Mouse (Mus musculus) heart, postnatal 0 days (tissue): ENCODE data around the gene Lpar1. TPM values are rescaled to one million over a fixed set of nuclear protein-coding genes. Genes with fewer than 3 reads are reported as not detected.
"Not testable (repeated sequence)": the region's sequence is repeated elsewhere in the genome, so short reads cannot be mapped to it uniquely, and the experiment has no call there.

Source experiments
- ATAC-seq: fragments of 200-750 bp; cut with Nextera tagmentation; 2 replicates; pipeline ENCODE4 v1.8.0; 2017; ENCODE audit warnings: low read depth, moderate number of reproducible peaks, moderate library complexity; ENCODE audit not compliant: insufficient read depth
- DNase-seq: peaks from one replicate; pipeline ENCODE4 v3.0.0-alpha.2; 2016; ENCODE audit warnings: low spot score
- H3K27ac ChIP-seq: fragments of 300-500 bp; sonication (generic); 2 replicates; pipeline ENCODE4 v1.5.1; 2014; ENCODE audit warnings: low read depth, mild to moderate bottlenecking
- H3K27me3 ChIP-seq: fragments of 300-500 bp; sonication (generic); 2 replicates; pipeline ENCODE4 v1.6.1; 2014; ENCODE audit warnings: low read length, mixed read lengths; ENCODE audit not compliant: control insufficient read depth, insufficient read depth
- H3K36me3 ChIP-seq: fragments of 300-500 bp; sonication (generic); replicated peaks from 2 replicates; pipeline ENCODE4 v1.6.1; 2014; ENCODE audit warnings: low read length, mixed read lengths; ENCODE audit not compliant: control insufficient read depth, insufficient read depth
- H3K4me1 ChIP-seq: fragments of 300-500 bp; sonication (generic); 2 replicates; pipeline ENCODE4 v1.6.1; 2014; ENCODE audit warnings: antibody characterized with exemption; ENCODE audit not compliant: control insufficient read depth, insufficient read depth
- H3K4me2 ChIP-seq: fragments of 300-500 bp; sonication (generic); 2 replicates; pipeline ENCODE4 v1.6.1; 2014; ENCODE audit warnings: low read depth, mild to moderate bottlenecking, low read length, moderate library complexity
- H3K4me3 ChIP-seq: fragments of 300-500 bp; sonication (generic); 2 replicates; pipeline ENCODE4 v1.5.1; 2014; ENCODE audit warnings: low read depth, low read length
- H3K9ac ChIP-seq: fragments of 300-500 bp; sonication (generic); replicated peaks from 2 replicates; pipeline ENCODE4 v1.6.1; 2014; ENCODE audit warnings: low read depth, low read length, mixed read lengths
- H3K9me3 ChIP-seq: fragments of 300-500 bp; sonication (generic); replicated peaks from 2 replicates; pipeline ENCODE4 v1.6.1; 2016; ENCODE audit warnings: low read length; ENCODE audit not compliant: control insufficient read depth
- CTCF ChIP-seq: IDR thresholded peaks from 2 replicates; pipeline ENCODE4 v1.5.1; 2016; ENCODE audit warnings: antibody characterized with exemption, control low read depth, low read depth
- EP300 ChIP-seq: IDR thresholded peaks from 2 replicates; pipeline ENCODE4 v1.6.1; 2016; ENCODE audit warnings: antibody characterized with exemption, low read depth
- WGBS: fragments of 180-500 bp; shearing (Covaris S2); extraction: QIAGEN DNeasy Blood & Tissue Kit; methylation state at CpG from one replicate; pipeline ENCODE4 v1.1.7; 2014; 5-methylcytosine and 5-hydroxymethylcytosine counted together
- polyA plus RNA-seq: library from polyadenylated mRNA; unstranded; fragments of >200 nt; fragmentation: Nextera tagmentation; extraction: Ambion mirVana; gene quantifications from 2 replicates; pipeline ENCODE4 v1.2.1, GENCODE M21; 2015
- total RNA-seq: library from RNA; depleted of rRNA; stranded (reverse); fragments of >200 nt; gene quantifications from 2 replicates; pipeline ENCODE4 v1.2.3, GENCODE M21; 2014; ENCODE audit warnings: low replicate concordance

The Lpar1 gene
- total and polyA plus RNA-seq, 2 experiments from 2014 or later = 11.6 to 13.3 TPM

GRCm38 (mm10) chr4:58545888-58546432 lies 7.7 kb downstream of the Lpar1 start:
- DNase-seq (no peak), ATAC-seq (no peak)
- TF ChIP-seq CTCF = no peak
- no peak for TF ChIP-seq EP300
- Histone ChIP-seq H3K36me3 (no peaks in the 10 kb centered on the region), H3K4me3 (no peak overlapping the region), H3K9ac (no peak overlapping the region), H3K4me2 (no peak overlapping the region), H3K9me3 (no peaks in the 10 kb centered on the region), H3K4me1 (peaks cover 16% of the 10 kb centered on the region), H3K27ac (no peak overlapping the region), H3K27me3 (no peaks in the 10 kb centered on the region)
- 27% methylated on average over 9 of the region's 9 CpGs for WGBS

- no peak for TF ChIP-seq EP300
- TF ChIP-seq CTCF = no peak
- Histone ChIP-seq H3K4me3 (no peak overlapping the region), H3K9ac (no peak overlapping the region), H3K4me1 (peaks cover 16% of the 10 kb centered on the region), H3K27me3 (no peaks in the 10 kb centered on the region), H3K36me3 (no peaks in the 10 kb centered on the region), H3K4me2 (no peak overlapping the region), H3K9me3 (no peaks in the 10 kb centered on the region), H3K27ac (no peak overlapping the region)
- DNase-seq (no peak), ATAC-seq (no peak)
- 76% methylated on average over 3 of the region's 3 CpGs for WGBS
These were observed 10.5 kb downstream of the Lpar1 start for GRCm38 (mm10) chr4:58543171-58543570.

- not testable (repeated sequence) for H3K27me3 ChIP-seq, H3K36me3 ChIP-seq, H3K4me3 ChIP-seq, DNase-seq, H3K4me2 ChIP-seq, ATAC-seq, H3K9ac ChIP-seq, H3K27ac ChIP-seq, H3K9me3 ChIP-seq
- WGBS = 89% methylated on average over 7 of the region's 7 CpGs
- peaks cover 16% of the 10 kb centered on the region for H3K4me1 ChIP-seq
These were observed 11.0 kb downstream of the Lpar1 start for GRCm38 (mm10) chr4:58542656-58543055.

GRCm38 (mm10) chr4:58540841-58541240 lies 12.9 kb downstream of the Lpar1 start:
- 0 out of 2 replicates have a peak, but pooled peaks cover 3% of the 10 kb centered on the region for H3K9me3 ChIP-seq
- TF ChIP-seq CTCF (no peak), EP300 (no peak)
- 90% methylated on average over 3 of the region's 3 CpGs for WGBS
- peaks cover 5% of the 10 kb centered on the region; the same call in 1 of the 2 replicates for H3K4me1 ChIP-seq
- no peaks in the 10 kb centered on the region for H3K36me3 ChIP-seq
- no peaks in the 10 kb centered on the region for H3K27me3 ChIP-seq
- H3K9ac ChIP-seq = no peak overlapping the region
- no peak overlapping the region for H3K4me2 ChIP-seq
- no peak overlapping the region for H3K27ac ChIP-seq
- DNase-seq (no peak), ATAC-seq (no peak)
- H3K4me3 ChIP-seq = no peak overlapping the region

GRCm38 (mm10) chr4:58540385-58540784 lies 13.3 kb downstream of the Lpar1 start:
- H3K4me3 ChIP-seq = no peak overlapping the region
- WGBS = 84% methylated on average over 8 of the region's 8 CpGs
- no peak for DNase-seq
- H3K36me3 ChIP-seq = no peaks in the 10 kb centered on the region
- no peak overlapping the region for H3K9ac ChIP-seq
- H3K4me1 ChIP-seq = 0 out of 2 replicates have a peak, but pooled peaks cover 2% of the 10 kb centered on the region
- H3K9me3 ChIP-seq = 0 out of 2 replicates have a peak, but pooled peaks cover 3% of the 10 kb centered on the region
- ATAC-seq = no peak
- TF ChIP-seq EP300 (no peak), CTCF (no peak)
- H3K4me2 ChIP-seq = no peak overlapping the region
- no peak overlapping the region for H3K27ac ChIP-seq
- H3K27me3 ChIP-seq = no peaks in the 10 kb centered on the region

- 87% methylated on average over 3 of the region's 3 CpGs for WGBS
- no peak for DNase-seq
- Histone ChIP-seq H3K4me1 (peaks cover 7% of the 10 kb centered on the region; the same call in 1 of the 2 replicates), H3K4me3 (no peak overlapping the region), H3K9ac (no peak overlapping the region), H3K27ac (no peak overlapping the region), H3K4me2 (no peak overlapping the region), H3K27me3 (no peaks in the 10 kb centered on the region), H3K36me3 (no peaks in the 10 kb centered on the region), H3K9me3 (0 out of 2 replicates have a peak, but pooled peaks cover 3% of the 10 kb centered on the region)
- ATAC-seq = no peak
- TF ChIP-seq CTCF (no peak), EP300 (no peak)
These were observed 15.0 kb downstream of the Lpar1 start for GRCm38 (mm10) chr4:58538696-58539095.
